Mouse (Mus musculus) mature B cell (primary cell): Measurements from ENCODE around the gene Itgad.

Experiments used
- in situ Hi-C: fragments of 300-500 bp; cut with MboI; formaldehyde crosslinking; loops from 2 replicates; pipeline ENCODE4 v1.14.3; 2019

Itgad gene

GRCm38 (mm10) chr7:128180126-128180525, 25.9 kb downstream of the Itgad start:
- in situ Hi-C loops, result no loop called here

GRCm38 (mm10) chr7:128180546-128180945, 26.4 kb downstream of the Itgad start:
- in situ Hi-C loops, result no loop called here

- in situ Hi-C loops, result no loop called here
These were observed 27.5 kb downstream of the Itgad start for GRCm38 (mm10) chr7:128181691-128182090.

- in situ Hi-C loops, result loop anchor here (10.0 kb wide), 1 partner anchor 207 kb away; the partner anchor contains the start of gene Pycard
These were observed 47.4 kb downstream of the Itgad start for GRCm38 (mm10) chr7:128201607-128202006.

- in situ Hi-C loops, result loop anchor here (10.0 kb wide), 1 partner anchor 208 kb away; the partner anchor contains the start of gene Pycard
These were observed 48.9 kb downstream of the Itgad start for GRCm38 (mm10) chr7:128203071-128203470.

GRCm38 (mm10) chr7:128204179-128204578, 50.0 kb downstream of the Itgad start:
- in situ Hi-C loops, result loop anchor here (10.0 kb wide), 1 partner anchor 209 kb away; the partner anchor contains the start of gene Pycard

GRCm38 (mm10) chr7:128205695-128206094, 51.5 kb downstream of the Itgad start:
- in situ Hi-C loops, result loop anchor here (5.0 to 10.0 kb wide), 2 partner anchors 103 to 211 kb away; partner anchors contain the start of gene Pycard

GRCm38 (mm10) chr7:128206152-128206551, 52.0 kb downstream of the Itgad start, which contains the start of gene Cox6a2:
Gene Cox6a2, minus strand, starts transcription at chr7:128206387.
- in situ Hi-C loops, result loop anchor here (5.0 to 10.0 kb wide), 2 partner anchors 104 to 211 kb away; partner anchors contain the start of gene Pycard

- in situ Hi-C loops, result loop anchor here (5.0 to 10.0 kb wide), 2 partner anchors 106 to 213 kb away; partner anchors contain the start of gene Pycard
These were observed 54.0 kb downstream of the Itgad start for GRCm38 (mm10) chr7:128208187-128208586.

- in situ Hi-C loops, result loop anchor here (5.0 to 10.0 kb wide), 2 partner anchors 108 to 215 kb away; partner anchors contain the start of gene Pycard
These were observed 55.6 kb downstream of the Itgad start for GRCm38 (mm10) chr7:128209826-128210225.

- in situ Hi-C loops, result no loop called here
These were observed 65.8 kb downstream of the Itgad start for GRCm38 (mm10) chr7:128219952-128220351.

GRCm38 (mm10) chr7:128220936-128221335, 66.8 kb downstream of the Itgad start:
- in situ Hi-C loops, result no loop called here

- in situ Hi-C loops, result no loop called here
These were observed 77.6 kb downstream of the Itgad start for GRCm38 (mm10) chr7:128231741-128232140.

GRCm38 (mm10) chr7:128234796-128235195, 80.6 kb downstream of the Itgad start:
- in situ Hi-C loops, result no loop called here

- in situ Hi-C loops, result no loop called here
These were observed 81.3 kb downstream of the Itgad start for GRCm38 (mm10) chr7:128235481-128235880.

GRCm38 (mm10) chr7:128236426-128236825, 82.2 kb downstream of the Itgad start:
- in situ Hi-C loops, result no loop called here

- in situ Hi-C loops, result no loop called here
These were observed 82.8 kb downstream of the Itgad start, which contains the start of gene Armc5 for GRCm38 (mm10) chr7:128236856-128237592. Gene Armc5, plus strand, starts transcription at chr7:128237342.

GRCm38 (mm10) chr7:128237593-128237926, 83.4 kb downstream of the Itgad start:
- in situ Hi-C loops, result no loop called here

GRCm38 (mm10) chr7:128237927-128238778, 84.0 kb downstream of the Itgad start, which contains the start of gene 9130023H24Rik:
Gene 9130023H24Rik, minus strand, starts transcription at chr7:128238031.
- in situ Hi-C loops, result no loop called here

- in situ Hi-C loops, result no loop called here
These were observed 84.8 kb downstream of the Itgad start for GRCm38 (mm10) chr7:128238991-128239390.

- in situ Hi-C loops, result no loop called here
These were observed 86.1 kb downstream of the Itgad start for GRCm38 (mm10) chr7:128240131-128240784.

GRCm38 (mm10) chr7:128242331-128242730, 88.2 kb downstream of the Itgad start:
- in situ Hi-C loops, result no loop called here
